Mouse (Mus musculus): ENCODE data around the gene Hlcs.

Gene Hlcs

GRCm38 (mm10) chr16:94170218-94170617 is 143.2 kb downstream of the Hlcs start:
- DNase-seq (ENCODE audit: extremely low read depth, insufficient read length, low spot score), result no peak

- DNase-seq (ENCODE audit: extremely low read depth, insufficient read length, low spot score), result no peak
Observed at GRCm38 (mm10) chr16:94168655-94169545, 144.5 kb downstream of the Hlcs start.

GRCm38 (mm10) chr16:94164978-94165377 is 148.4 kb downstream of the Hlcs start:
- DNase-seq (ENCODE audit: extremely low read depth, insufficient read length, low spot score), result no peak

DNA sequence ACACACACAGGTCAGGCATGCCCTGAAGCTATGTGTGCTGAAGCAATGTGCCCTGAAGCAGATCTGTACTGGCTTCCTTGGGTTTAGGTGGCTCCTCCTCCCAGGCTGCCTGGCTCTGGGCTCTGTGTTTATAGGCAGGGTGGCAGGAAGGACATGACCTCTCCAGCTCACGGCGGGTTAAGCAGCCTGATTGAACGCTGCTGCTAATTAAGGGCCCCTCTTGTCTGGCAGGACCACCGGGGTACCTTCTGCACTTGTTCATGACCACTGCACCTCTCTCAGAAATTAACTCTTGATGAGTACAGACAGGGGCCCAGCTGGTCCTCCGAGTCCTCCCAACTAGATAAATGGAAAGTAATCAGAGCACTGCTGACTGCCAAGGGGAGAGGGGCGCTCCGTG is 149.1 kb downstream of the Hlcs start:
- no peak for DNase-seq (ENCODE audit: extremely low read depth, insufficient read length, low spot score)

DNA sequence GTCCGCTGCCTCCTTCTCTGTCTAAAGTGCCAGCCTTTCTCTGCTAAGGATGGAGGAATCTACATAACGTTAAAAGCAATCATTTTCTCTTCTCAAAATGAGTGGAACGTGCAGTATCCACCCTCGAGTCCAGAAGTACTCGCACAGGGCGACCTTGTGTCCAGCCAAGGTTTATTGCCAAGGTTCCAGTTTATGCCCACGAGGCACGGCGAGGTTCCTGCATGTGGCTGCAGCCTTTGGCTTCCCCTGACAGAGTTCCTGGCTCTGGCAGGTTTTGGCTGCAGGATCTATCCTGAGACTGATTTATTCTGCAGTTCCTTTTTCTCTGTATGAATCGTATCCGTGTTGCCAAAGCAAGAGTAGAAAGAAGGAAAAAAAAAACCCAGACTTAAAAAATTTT is 150.3 kb downstream of the Hlcs start:
- no peak for DNase-seq (ENCODE audit: extremely low read depth, insufficient read length, low spot score)

GRCm38 (mm10) chr16:94162000-94162399 is 151.4 kb downstream of the Hlcs start:
- no peak for DNase-seq (ENCODE audit: extremely low read depth, insufficient read length, low spot score)

GRCm38 (mm10) chr16:94157819-94158218 is 155.6 kb downstream of the Hlcs start:
- DNase-seq (ENCODE audit: extremely low read depth, insufficient read length, low spot score), result no peak

DNA sequence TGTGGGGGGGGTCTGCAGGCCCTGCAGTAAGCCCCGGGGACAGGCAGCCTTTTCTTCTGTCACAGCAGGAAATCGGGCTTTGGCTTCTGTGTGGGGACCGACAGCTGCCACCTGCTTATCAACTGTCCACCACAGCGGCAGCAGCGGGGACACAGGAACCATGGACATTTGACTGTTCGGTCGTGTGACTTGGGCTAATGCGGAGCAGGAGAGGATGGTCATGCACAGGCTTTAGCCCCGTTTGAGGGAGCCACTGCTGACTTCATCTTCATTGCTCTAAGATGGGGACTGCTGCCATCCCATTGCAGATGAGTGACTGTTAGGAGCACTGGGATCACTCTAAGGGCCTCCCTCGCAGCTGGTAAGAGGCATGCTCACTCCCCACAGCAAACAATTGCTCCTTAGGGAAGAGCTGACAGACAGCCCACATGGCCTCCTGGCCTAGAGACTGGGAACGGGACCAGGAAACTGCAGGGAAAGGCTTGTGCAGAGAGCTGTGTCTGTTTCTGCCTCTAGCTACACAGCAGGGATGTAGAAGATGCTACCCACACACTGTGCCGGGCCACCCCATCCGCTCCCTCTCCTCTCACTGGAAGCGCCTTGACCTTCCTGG is 158.2 kb downstream of the Hlcs start:
- DNase-seq (ENCODE audit: extremely low read depth, insufficient read length, low spot score), result no peak

DNA sequence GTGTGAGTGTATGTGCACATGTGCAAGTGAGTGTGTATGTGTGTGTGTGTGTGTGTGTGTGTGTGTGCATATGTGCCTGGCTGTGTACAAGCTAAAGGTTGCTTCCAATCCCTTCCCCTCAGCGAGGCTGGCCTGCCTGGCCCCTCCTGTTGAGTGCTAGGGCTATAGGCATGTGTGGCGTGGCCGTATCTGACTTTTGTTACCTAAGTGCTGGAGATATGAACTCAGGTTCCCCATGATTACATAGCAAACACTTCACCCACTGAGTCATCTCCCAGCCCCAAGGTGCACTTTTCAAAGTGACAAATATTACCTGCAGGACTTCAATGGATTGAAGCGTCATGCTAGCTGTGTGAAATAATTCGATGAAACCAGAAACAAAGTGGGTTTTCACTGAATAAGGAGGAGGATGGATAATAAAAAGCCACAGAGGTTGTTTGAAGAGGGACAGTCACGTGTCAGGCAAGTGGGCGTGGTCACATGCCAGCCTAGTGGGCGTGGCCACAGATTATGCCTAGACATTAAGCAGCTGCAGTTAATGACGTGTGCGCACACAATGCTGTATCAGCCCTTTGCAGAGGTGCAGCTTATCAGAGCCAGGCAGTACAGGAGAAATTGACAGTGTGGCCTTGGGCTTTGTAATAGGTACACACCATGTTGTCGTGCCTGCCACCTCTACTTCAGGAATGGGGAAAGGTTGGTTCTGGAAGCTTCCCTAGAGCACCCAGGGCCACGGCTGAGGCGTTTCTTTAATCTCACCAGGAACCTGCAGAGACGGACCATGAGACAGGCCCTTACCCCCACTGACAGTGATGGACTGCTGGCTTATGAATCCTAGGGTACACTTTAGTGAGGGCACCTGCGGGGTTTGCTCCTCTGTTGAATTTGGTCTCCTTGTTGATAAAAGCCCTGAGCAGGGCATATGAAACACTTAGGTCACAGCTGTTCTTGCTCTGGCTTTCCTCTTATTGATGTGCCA is 163.0 kb downstream of the Hlcs start:
- DNase-seq (ENCODE audit: extremely low read depth, insufficient read length, low spot score), result no peak

- DNase-seq (ENCODE audit: extremely low read depth, insufficient read length, low spot score), result no peak
Observed at GRCm38 (mm10) chr16:94148139-94148538, 165.2 kb downstream of the Hlcs start.

GRCm38 (mm10) chr16:94143325-94143724 is 170.0 kb downstream of the Hlcs start:
- DNase-seq (ENCODE audit: extremely low read depth, insufficient read length, low spot score), result no peak

DNA sequence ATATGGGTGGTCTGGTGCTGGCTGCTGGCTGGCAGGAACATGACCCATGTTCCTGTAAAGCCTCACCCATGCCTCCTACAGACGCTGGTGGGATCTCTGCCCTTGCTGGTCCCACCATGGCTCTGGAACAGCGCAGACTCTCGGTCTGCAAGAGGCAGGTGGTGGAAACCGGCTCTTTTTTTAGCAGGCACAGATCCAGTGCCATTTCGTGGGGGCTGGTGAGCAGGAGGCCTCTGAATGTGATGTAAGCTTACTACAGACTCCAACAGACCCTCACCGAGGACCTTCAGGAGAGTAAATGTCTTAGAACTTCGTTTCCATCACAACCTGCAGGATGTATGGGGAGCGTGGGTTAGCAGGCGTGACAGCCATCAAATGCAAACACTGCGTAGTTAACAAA is 172.6 kb downstream of the Hlcs start:
- DNase-seq (ENCODE audit: extremely low read depth, insufficient read length, low spot score), result no peak

- DNase-seq (ENCODE audit: extremely low read depth, insufficient read length, low spot score), result no peak
Observed at GRCm38 (mm10) chr16:94134218-94134617, 179.2 kb downstream of the Hlcs start.

GRCm38 (mm10) chr16:94128236-94128835 is 185.0 kb downstream of the Hlcs start:
- no peak for DNase-seq (ENCODE audit: extremely low read depth, insufficient read length, low spot score)

DNA sequence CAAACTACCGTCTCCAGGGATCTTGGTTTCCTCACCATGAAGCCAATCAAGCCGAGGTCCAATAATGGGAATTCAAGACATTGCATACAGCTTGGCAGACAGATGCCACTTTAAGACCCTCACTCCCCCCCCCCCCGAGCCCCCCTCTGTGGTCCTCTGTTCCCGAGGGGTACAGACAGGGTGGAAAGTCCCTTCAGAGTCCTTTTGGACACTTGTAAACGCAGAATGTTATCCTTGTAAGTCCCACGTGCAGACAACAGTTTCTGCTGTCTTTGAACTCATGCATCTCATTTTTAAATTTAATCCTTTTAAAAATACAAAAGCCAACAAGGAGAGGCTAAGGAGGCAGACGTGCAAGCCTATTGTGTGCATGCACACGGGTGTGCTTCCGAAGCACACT is 187.2 kb downstream of the Hlcs start:
- DNase-seq (ENCODE audit: extremely low read depth, insufficient read length, low spot score), result no peak

- no peak for DNase-seq (ENCODE audit: extremely low read depth, insufficient read length, low spot score)
Observed at GRCm38 (mm10) chr16:94125172-94125981, 188.0 kb downstream of the Hlcs start.

DNA sequence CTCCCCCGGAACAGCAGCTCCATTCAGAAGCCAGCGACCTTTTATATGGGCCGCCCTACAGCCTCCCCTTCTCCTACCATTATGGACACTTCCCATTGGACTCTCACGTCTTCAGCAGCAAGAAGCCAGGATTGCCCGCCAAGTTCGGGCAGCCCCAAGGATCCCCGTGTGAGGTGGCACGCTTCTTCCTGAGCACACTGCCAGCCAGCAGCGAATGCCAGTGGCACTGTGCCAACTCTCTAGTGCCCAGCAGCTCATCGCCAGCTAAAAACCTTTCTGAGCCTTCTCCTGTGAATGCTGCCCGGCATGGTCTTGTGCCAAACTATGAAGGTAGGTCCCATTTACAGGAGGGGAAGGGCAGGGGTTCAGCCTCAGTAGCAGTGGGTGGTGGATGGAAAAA is 190.1 kb downstream of the Hlcs start:
- peak; percentile 20 for DNase-seq (ENCODE audit: extremely low read depth, insufficient read length, low spot score)

- DNase-seq (ENCODE audit: extremely low read depth, insufficient read length, low spot score), result no peak
Observed at GRCm38 (mm10) chr16:94122347-94122746, 191.0 kb downstream of the Hlcs start.

DNA sequence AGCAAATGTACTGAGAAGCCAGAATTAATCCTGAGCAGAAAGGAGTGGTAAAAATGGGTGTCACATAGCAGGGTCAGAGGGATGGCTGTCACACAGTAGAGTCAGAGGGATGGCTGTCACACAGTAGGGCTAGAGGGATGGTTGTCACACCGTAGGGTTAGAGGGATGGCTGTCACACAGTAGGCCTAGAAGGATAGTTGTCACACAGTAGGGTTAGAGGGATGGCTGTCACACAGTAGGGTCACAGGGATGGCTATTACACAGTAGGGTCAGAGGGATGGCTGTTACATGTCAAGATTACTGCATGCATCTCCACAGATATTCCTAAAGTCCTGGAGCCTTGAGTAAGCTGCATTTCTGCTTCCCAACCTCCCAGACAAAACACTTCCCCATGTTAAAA is 195.0 kb downstream of the Hlcs start:
- no peak for DNase-seq (ENCODE audit: extremely low read depth, insufficient read length, low spot score)

- no peak for DNase-seq (ENCODE audit: extremely low read depth, insufficient read length, low spot score)
Observed at GRCm38 (mm10) chr16:94117333-94117732, 196.0 kb downstream of the Hlcs start.
